8 mouse cellular contexts compared by ENCODE assay signal in the genomic region with DNA sequence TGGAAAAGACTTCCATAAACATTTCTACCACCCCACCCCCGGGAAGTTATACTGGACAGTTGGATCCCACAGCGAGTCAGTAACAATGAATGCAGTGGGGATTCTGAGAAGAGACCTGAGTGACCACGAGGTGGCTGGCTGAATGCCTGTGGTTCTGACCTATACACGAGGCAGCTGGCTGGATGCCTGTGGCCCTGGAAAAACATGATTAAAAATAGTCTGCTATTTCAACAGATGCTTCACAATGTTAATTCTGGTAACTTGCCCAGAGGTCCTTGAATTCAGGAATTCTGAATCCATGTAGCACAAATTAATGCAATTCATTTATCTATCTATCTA.
DNase-seq lines count a peak whose midpoint lies in the region; ATAC-seq and TF ChIP-seq lines count a peak whose summit lies in the region.

No protein-coding gene starts in this region.

- no peak overlapping the region for H3K9ac ChIP-seq in limb, embryonic 14.5 days (ENCODE audit: low read depth, low read length, severe bottlenecking)
- H3K9ac ChIP-seq in neural tube, embryonic 15.5 days (replicated peaks): no peak overlapping the region

- peak; percentile 71 for DNase-seq in limb, embryonic 14.5 days (ENCODE audit: low spot score)
- DNase-seq in limb, embryonic 10.5 days (ENCODE audit: low spot score): no peak
- peak; percentile 66 to 73 for DNase-seq in cerebellum, postnatal 14 days
- DNase-seq in heart, postnatal 4 days: peak; percentile 95
- peak; percentile 96 for DNase-seq in lung, postnatal 36 days
- no peak for DNase-seq in left cerebral cortex, postnatal 25 days (ENCODE audit: low spot score in 2 of 2)
- no peak for DNase-seq in right cerebral cortex, postnatal 10 days (ENCODE audit: low spot score in 2 of 2)

- H3K36me3 ChIP-seq in limb, embryonic 14.5 days (ENCODE audit: control insufficient read depth, insufficient read depth, low read length): 0 out of 2 replicates have a peak, but pooled peaks cover 2% of the 10 kb centered on the region
- peaks cover 24% of the 10 kb centered on the region for H3K36me3 ChIP-seq in limb, embryonic 10.5 days
- no peaks in the 10 kb centered on the region for H3K36me3 ChIP-seq in neural tube, embryonic 15.5 days

- no peaks in the 10 kb centered on the region for H3K27me3 ChIP-seq in limb, embryonic 14.5 days (ENCODE audit: control insufficient read depth, insufficient read depth, low read length)
- H3K27me3 ChIP-seq in limb, embryonic 10.5 days (ENCODE audit: low read depth, poor library complexity, severe bottlenecking): no peaks in the 10 kb centered on the region
- no peaks in the 10 kb centered on the region for H3K27me3 ChIP-seq in neural tube, embryonic 15.5 days (replicated peaks)

- no peak overlapping the region for H3K4me3 ChIP-seq in limb, embryonic 14.5 days (replicated peaks; ENCODE audit: low read length)
- H3K4me3 ChIP-seq in limb, embryonic 10.5 days: no peak overlapping the region
- H3K4me3 ChIP-seq in neural tube, embryonic 15.5 days (replicated peaks): no peak overlapping the region

- WGBS in limb, embryonic 14.5 days: 63% methylated on average over 4 of the region's 4 CpGs
- 86% methylated on average over 4 of the region's 4 CpGs for WGBS in limb, embryonic 10.5 days
- WGBS in neural tube, embryonic 15.5 days: 74% methylated on average over 4 of the region's 4 CpGs

- ATAC-seq in limb, embryonic 14.5 days (ENCODE audit: low FRiP score, low read depth): no peak
- no peak for ATAC-seq in neural tube, embryonic 15.5 days (ENCODE audit: low FRiP score)

- intact Hi-C loops in left cerebral cortex, postnatal 25 days (cut with DNase I): no loop called here

- H3K4me1 ChIP-seq in limb, embryonic 14.5 days (ENCODE audit: control insufficient read depth, insufficient read depth, low read length): peaks cover 14% of the 10 kb centered on the region; the same call in 1 of the 2 replicates
- H3K4me1 ChIP-seq in limb, embryonic 10.5 days: 0 out of 2 replicates have a peak, but pooled peaks cover 4% of the 10 kb centered on the region
- H3K4me1 ChIP-seq in neural tube, embryonic 15.5 days: no peaks in the 10 kb centered on the region

- H3K4me2 ChIP-seq in limb, embryonic 14.5 days (replicated peaks; ENCODE audit: low read depth, low read length, severe bottlenecking): no peak overlapping the region
- H3K4me2 ChIP-seq in neural tube, embryonic 15.5 days: no peak overlapping the region

- H3K9me3 ChIP-seq in limb, embryonic 14.5 days (ENCODE audit: control insufficient read depth, low read length): no peaks in the 10 kb centered on the region
- H3K9me3 ChIP-seq in limb, embryonic 10.5 days (replicated peaks): no peaks in the 10 kb centered on the region
- no peaks in the 10 kb centered on the region for H3K9me3 ChIP-seq in neural tube, embryonic 15.5 days (replicated peaks)

- no peak for TF ChIP-seq POLR2A in limb, embryonic 14.5 days (IDR thresholded peaks at IDR 0.05; ENCODE audit: borderline replicate concordance, extremely low read depth, insufficient read depth, insufficient read length)

- no peak overlapping the region for H3K27ac ChIP-seq in limb, embryonic 14.5 days (replicated peaks; ENCODE audit: low read depth, low read length)
- H3K27ac ChIP-seq in limb, embryonic 10.5 days: no peak overlapping the region
- no peak overlapping the region for H3K27ac ChIP-seq in neural tube, embryonic 15.5 days (replicated peaks)

Comparison
In these comparisons a context has a peak if more than half of its experiments do, and no peak if none do; other contexts are left out.
1. DNase-seq: peak in limb, embryonic 14.5 days (single experiment), cerebellum, postnatal 14 days (2 of 2), heart, postnatal 4 days (single experiment) and lung, postnatal 36 days (single experiment); none in limb, embryonic 10.5 days (single experiment), left cerebral cortex, postnatal 25 days (0 of 2) and right cerebral cortex, postnatal 10 days (0 of 2).